Mouse (Mus musculus): ENCODE measurements at regions not wholly inside any gene's neighbourhood (a gene's known extent, or its start where the extent isn't known, plus 50 kb on each side); places are given as distances from the start of the nearest gene placed in this dataset.
A peak's percentile ranks its signal among the peaks of the same experiment; 100 is the strongest.

- peak; percentile 20 for DNase-seq
Measured at GRCm38 (mm10) chr13:114523116-114523515, 64.4 kb upstream of the Fst start.

DNA sequence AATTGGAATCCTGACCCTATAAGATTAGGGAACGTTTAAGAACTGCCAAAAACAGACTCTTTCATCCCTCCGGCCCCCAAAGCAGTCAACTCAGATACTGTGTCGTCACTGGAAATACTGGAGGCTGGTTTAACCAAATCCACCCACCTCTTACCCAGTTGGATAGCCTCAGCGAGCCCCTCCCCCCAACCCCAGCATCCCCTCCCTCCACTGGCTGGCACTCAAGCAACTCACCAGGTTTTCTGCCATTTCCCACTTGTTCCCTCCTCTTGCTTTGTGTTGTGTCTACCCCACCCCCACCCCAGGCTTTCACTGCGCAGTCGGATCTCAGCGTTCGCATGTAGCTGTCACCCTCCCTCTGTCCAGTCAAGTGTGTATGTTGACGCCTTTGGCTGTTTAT is 68.1 kb upstream of the Fst start:
- no peak for DNase-seq

DNA sequence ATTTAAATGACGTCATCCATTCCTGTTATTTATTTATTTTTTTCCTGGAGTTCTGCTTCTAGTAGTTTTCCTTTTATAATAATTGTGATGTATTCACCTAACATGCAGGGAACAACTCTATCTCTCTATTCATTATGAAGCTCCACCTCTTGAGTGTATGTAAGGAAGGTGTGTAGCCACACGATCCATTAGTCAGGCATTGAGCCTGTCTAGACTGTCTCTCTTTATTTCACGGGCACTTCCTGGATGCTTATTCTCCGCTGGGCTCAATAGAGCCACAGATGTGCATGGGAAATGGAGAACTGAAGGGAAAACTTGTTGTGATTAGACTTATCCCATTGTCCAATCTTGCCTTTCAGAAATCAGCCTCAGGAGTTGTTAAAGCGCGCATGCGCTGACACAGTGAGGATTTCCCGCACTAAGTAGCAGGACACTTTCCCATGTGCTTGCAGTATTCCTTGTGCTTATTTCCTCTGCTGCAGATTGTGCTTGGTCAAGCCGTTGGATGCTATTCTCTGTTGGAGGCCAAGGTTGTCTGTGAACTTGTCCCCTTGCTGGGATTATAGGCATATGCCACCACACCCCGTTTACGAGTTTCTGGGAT is 71.5 kb upstream of the Fst start:
- DNase-seq, result no peak

GRCm38 (mm10) chr13:114531780-114532179 is 73.0 kb upstream of the Fst start:
- DNase-seq, result no peak

DNA sequence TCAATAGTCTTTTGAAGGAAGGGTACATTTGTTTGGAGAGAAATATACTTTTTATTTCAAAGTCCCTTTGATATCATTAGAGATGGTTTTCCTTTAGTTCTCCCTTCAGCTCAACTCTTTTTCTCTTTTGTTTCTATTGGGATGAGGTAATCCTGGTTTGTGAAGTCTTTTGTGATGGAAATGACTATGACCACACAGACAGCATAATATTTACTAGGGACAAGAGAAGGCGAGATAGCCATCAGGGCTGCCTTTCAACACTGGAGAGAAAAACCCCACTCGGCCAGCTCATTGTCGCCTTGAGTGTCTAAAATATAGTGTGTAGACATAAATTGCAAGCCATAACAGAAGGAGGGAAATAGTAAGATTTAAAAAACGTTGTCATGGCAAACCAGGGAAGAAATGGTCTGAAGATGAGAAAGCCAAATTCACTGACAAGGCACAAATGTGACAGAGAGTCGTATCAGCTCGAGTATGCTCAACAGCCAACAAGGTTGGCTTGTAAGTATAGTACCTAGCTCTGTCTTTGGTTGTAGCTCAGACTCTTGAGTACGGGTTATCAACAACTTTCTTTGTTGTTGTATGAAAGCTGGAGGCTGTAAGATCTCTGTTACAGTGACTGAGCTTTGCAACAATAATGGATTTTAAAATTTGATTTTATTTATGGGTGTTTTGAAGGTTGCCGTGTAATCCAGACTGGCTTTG is 73.8 kb upstream of the Fst start:
- DNase-seq, result no peak

DNA sequence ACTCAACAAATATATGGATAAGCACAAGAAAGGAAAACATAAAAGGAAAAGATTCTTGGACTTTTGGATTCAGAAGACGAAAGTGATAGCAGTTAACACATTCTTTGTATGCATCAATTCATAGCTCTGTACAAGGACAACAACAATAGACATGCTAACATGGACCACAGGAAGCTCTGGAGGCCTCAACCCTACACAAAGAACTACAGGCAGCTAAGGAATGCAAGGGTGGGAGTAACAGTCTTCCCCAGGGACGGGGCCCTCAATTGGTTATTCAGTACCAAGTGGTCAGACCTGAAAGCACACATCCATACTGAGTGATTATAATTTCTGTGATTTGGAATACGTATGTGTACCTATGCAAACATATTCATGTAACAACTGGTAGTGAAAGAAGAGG is 75.8 kb upstream of the Fst start:
- no peak for DNase-seq

DNA sequence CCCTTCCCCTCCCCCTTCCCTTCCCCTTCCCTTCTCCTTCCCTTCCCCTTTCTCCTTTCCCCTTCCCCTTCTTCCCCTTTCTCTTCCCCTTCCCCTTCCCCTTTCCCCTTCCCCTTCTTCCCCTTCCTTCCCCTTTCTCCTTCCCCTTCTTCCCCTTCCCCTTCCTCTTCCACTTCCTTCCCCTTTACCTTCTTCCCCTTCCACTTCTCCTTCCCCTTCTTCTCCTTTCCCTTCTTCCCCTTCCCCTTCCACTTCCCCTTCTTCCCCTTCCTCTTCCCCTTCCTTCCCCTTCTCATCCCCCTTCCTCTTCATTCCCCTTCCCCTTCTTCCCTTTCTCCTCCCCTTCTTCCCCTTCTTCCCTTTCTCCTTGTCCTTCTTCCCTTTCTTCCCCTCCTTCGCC is 77.0 kb upstream of the Fst start:
- DNase-seq, result no peak

DNA sequence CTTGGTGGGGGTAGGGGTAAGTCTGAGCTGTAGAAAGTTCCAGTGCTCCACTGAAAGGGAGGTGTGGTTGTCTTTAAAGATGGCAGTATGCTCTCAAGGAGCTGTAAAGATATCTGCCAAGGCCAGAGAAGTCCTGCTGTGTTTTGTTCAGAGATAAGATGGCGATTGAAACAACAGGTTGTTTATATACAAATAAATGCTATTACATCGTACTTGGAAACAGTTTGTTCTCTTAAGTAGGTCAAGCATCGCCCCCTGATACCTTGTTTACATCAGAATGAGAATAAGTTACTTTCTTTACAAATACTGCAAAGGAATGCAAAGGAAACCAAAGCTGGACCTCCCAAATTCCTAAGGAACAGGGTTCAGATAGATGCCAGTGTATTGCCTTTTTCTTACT is 113.0 kb upstream of the Fst start:
- DNase-seq, result no peak

DNA sequence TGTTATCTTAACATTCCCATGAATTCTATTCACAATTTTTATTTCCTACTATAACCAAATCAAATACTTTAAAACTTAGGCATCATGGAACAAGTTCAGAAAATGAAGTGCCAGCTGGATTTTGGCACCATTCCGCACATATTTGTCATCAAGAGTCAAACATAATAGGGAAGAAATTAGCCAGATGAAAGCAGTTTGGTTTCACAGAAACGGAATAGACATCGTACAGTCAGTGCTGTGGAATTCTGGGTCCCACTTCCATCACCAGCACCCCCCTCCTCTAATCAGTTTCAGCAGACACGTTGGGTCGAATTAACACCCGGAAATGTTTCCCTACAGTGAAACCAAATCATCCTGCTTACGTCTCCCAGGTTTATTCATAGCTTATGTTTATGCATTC is 125.8 kb upstream of the Fst start:
- DNase-seq, result no peak

DNA sequence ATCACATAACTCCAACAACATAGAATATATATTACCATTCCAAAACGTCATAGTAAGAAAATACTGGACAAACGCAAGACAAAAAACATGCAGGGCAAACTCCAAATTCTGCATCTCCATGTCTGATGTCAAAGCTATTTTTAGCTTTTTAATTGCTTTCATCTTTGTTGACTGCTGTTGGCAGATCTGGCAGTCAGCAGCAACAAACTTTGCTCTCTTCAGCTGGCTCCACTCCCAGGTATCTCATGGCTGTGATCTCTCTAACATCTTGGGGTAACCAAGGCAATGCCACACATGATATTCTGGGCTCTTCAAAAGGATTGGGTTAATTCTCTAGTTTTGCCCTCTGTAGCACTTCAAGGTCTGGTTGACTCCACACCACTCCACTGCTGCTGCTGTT is 128.9 kb upstream of the Fst start:
- DNase-seq, result no peak

GRCm38 (mm10) chr13:114603341-114603740 is 144.6 kb upstream of the Fst start:
- no peak for DNase-seq

DNA sequence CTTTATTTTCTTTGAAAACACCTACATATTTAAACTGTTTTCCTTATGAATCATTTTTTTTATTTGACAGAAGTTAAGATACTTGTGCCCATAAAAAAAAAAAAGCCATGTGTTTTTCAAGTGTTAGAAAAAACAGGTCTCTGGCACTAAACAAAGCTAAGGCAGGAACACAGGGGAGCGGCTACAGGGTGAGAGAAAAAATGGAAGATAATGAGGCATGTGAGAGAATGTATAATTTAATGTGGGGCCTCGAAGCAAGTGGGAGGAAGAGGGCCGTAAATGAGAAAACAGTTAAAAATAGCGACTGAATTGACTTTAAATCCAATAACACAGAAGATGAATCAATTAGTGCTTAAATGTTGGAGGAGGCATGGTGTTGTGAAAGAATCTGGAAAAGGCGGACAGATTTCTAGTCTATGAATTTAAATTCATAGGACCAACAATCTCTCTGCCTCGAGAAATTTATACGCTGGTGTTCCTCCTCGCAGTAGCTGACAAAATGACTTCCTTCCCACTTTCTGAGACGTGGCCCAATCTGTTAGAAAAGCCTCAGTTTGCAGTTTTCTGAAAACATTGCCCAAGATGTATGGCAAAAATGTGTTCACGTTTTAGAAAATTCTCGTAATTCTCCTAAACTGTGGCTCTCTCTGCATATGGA is 145.4 kb upstream of the Fst start:
- DNase-seq, result no peak

DNA sequence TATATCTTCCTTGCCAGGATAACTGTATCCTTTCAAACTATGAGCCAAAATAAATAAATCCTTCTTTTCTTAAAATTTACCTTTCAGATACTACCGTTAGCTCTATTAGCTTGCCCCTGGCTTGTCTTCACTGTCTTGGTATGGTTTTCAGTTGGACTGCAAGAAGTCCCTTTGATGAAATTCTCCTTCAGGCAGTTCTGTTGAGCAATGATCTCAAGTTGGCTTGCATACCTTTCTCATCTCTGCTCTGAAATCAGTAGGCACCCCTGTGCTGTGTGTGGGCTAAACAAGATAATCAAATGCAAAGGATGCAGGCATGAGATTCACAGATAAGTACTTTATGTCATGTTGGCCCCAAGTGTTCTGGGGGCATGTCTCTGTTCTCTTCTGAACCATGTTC is 155.2 kb upstream of the Fst start:
- no peak for DNase-seq

DNA sequence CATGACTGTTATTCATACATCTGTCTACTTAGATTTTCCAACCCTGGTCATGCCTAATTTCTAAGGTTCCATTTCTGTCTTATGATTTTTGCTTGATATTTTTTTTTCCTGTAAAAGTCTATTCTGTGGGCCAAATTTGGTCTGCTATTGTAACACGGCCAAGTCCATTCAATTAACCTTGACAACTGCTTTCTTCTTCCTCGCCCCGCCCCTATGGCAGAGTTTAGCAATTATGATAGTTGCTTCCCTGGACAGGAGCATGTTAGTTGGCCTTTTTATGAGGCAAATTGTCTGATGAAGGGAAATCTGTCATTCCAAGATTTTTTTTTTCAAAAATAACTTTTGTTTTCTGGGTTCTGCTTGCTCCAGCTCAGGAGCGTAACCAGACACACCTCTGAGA is 160.7 kb upstream of the Fst start:
- no peak for DNase-seq

DNA sequence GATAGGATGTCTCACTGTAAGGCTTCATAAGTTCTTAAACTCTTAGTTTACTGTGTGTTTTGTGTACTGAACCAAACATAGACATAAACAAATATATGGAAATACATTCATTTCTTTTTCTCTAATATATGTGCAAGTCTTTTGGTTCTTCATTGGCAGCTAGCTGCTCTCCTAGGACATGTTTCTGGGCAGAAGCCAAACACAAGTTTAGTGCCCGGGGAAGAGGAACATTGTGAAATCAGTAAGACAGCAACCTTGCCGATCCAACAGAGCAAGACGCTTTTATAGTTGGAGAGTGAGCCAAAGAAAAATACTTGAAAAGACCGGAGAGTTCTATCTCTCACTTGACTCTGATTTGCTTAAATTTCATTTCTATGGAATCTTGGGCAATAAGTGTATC is 178.0 kb upstream of the Fst start:
- no peak for DNase-seq

- DNase-seq, result no peak
Measured at GRCm38 (mm10) chr13:114639531-114639930, 178.5 kb upstream of the Mocs2 start.

- no peak for DNase-seq
Measured at GRCm38 (mm10) chr13:114641688-114642390, 176.2 kb upstream of the Mocs2 start.

GRCm38 (mm10) chr13:114642901-114643491 is 175.0 kb upstream of the Mocs2 start:
- no peak for DNase-seq

GRCm38 (mm10) chr13:114643521-114643920 is 174.5 kb upstream of the Mocs2 start:
- no peak for DNase-seq

DNA sequence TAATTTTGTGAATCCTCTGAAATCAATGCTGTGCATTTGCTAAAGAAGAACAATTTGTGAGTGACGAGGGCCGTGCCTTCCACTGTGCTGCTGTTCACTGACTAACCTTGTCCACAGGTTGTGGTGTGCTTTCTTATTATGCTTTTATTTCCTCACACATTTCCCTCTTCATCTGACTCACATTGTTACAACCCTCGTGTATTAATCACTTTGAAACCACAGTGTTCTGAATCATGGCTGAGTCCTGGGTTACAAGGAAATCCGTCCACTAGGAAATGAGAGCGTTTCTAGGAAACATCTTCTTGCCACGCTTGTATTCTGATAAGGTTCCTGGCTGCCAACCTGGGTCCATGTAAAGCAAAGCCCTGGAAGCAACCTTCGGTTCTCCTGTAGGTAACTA is 163.8 kb upstream of the Mocs2 start:
- no peak for DNase-seq

DNA sequence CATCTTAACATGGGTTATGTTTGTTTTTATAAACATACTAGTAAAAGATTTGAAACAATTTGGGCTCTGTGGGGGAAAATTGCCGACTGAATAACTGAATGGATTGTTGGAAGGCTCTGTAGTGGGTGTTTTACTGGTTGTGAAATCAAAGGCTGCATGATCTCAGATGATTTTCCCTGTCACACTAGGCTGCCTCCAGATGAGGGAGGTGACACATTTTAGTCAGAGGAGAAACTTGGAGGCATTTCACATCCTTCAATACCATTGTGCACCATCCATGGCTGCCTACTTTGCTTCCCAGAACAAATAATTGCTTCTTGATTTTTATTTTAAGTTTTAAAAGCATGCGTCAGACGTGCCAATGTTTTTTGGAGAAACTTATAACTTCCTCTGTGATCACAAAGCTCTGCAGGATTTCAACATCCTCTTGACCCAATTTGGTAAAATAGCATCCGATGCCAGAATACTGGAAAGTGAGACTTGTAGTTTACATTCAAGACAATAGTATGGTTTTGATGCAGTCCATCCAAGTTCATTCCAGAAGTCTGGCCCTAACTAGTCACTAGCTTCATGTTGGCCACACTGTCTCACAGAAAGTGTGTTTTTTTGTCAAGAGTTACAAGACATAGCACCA is 163.0 kb upstream of the Mocs2 start:
- DNase-seq, result no peak

DNA sequence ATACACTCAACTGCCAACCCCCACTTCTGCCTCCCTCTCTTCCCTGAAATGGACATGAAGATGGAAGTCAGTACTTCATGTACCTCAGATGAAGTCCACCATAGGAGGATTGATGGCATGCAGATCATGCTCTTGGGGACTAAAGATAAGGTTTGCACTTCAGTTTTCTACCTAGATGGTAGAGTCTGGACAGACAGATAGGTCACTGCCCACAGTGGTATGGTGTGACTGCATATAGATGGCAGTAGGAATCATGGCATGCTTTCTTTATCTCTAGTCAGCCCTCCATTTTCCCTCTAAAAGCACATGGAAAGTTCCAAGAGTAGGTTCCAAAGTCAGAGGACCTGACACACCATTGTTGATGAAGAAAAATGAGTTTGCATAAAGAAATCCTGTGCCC is 145.6 kb upstream of the Mocs2 start:
- no peak for DNase-seq

All from liver (tissue).